Mouse (Mus musculus): ENCODE data around the gene Fndc3b. TPM values are rescaled to one million over a fixed set of nuclear protein-coding genes. Genes with fewer than 3 reads are reported as not detected.
"Not testable (repeated sequence)": the region's sequence is repeated elsewhere in the genome, so short reads cannot be mapped to it uniquely, and the experiment has no call there.

The Fndc3b gene
- polyA plus RNA-seq, 1 experiment from 2014 or later = 12.8 TPM

GRCm38 (mm10) chr3:27481738-27482137 is 229.4 kb downstream of the Fndc3b start:
- no peak for ATAC-seq (ENCODE audit: low FRiP score)
- 92% methylated on average over 5 of the region's 5 CpGs for WGBS
- H3K4me2 ChIP-seq (replicated peaks; ENCODE audit: low read depth, low read length) = no peak overlapping the region
- H3K27me3 ChIP-seq (ENCODE audit: control insufficient read depth, insufficient read depth, low read length) = no peaks in the 10 kb centered on the region
- H3K4me3 ChIP-seq (ENCODE audit: low read depth, low read length) = no peak overlapping the region
- no peaks in the 10 kb centered on the region for H3K9me3 ChIP-seq (ENCODE audit: control insufficient read depth, low read length)
- H3K27ac ChIP-seq (ENCODE audit: low read depth, low read length) = no peak overlapping the region
- no peak for DNase-seq (ENCODE audit: low spot score)
- H3K4me1 ChIP-seq (replicated peaks; ENCODE audit: control insufficient read depth, insufficient read depth, low read length) = no peaks in the 10 kb centered on the region
- no peak overlapping the region for H3K9ac ChIP-seq (ENCODE audit: low read depth, low read length)
- no peaks in the 10 kb centered on the region for H3K36me3 ChIP-seq (ENCODE audit: control insufficient read depth, insufficient read depth, low read length)

DNA sequence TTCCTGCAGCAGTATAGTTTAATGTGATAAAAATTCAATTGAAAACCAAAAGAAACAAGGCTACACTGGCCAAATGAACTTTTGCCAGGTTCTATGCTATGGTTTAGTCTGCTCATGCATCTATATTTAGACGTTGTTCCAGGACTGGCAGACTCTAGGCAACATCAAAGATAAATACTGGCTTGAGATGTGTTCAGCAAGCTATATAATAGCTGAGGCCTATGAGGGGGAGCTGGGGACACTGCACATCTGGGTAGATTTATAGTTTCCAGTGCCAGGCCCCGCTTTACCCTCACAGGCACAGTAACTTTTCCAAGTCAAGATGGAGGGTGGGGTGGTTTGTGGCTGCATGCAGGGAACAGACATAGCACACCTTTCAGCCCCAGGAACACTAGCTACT is 231.7 kb downstream of the Fndc3b start:
- H3K4me1 ChIP-seq (replicated peaks; ENCODE audit: control insufficient read depth, insufficient read depth, low read length) = no peaks in the 10 kb centered on the region
- WGBS = 95% methylated on average over 2 of the region's 2 CpGs
- no peak overlapping the region for H3K9ac ChIP-seq (ENCODE audit: low read depth, low read length)
- no peaks in the 10 kb centered on the region for H3K27me3 ChIP-seq (ENCODE audit: control insufficient read depth, insufficient read depth, low read length)
- H3K27ac ChIP-seq (ENCODE audit: low read depth, low read length) = no peak overlapping the region
- DNase-seq (ENCODE audit: low spot score) (no peak), ATAC-seq (ENCODE audit: low FRiP score) (no peak)
- no peaks in the 10 kb centered on the region for H3K36me3 ChIP-seq (ENCODE audit: control insufficient read depth, insufficient read depth, low read length)
- H3K9me3 ChIP-seq (ENCODE audit: control insufficient read depth, low read length) = no peaks in the 10 kb centered on the region
- no peak overlapping the region for H3K4me3 ChIP-seq (ENCODE audit: low read depth, low read length)
- H3K4me2 ChIP-seq (replicated peaks; ENCODE audit: low read depth, low read length) = no peak overlapping the region

GRCm38 (mm10) chr3:27478563-27479156 is 232.4 kb downstream of the Fndc3b start:
- DNase-seq (ENCODE audit: low spot score) (no peak), ATAC-seq (ENCODE audit: low FRiP score) (no peak)
- no peaks in the 10 kb centered on the region for H3K36me3 ChIP-seq (ENCODE audit: control insufficient read depth, insufficient read depth, low read length)
- no peaks in the 10 kb centered on the region for H3K27me3 ChIP-seq (ENCODE audit: control insufficient read depth, insufficient read depth, low read length)
- no peaks in the 10 kb centered on the region for H3K4me1 ChIP-seq (replicated peaks; ENCODE audit: control insufficient read depth, insufficient read depth, low read length)
- H3K4me3 ChIP-seq (ENCODE audit: low read depth, low read length) = no peak overlapping the region
- WGBS = 94% methylated on average over 16 of the region's 16 CpGs
- H3K27ac ChIP-seq (ENCODE audit: low read depth, low read length) = no peak overlapping the region
- no peak overlapping the region for H3K4me2 ChIP-seq (replicated peaks; ENCODE audit: low read depth, low read length)
- H3K9ac ChIP-seq (ENCODE audit: low read depth, low read length) = no peak overlapping the region
- no peaks in the 10 kb centered on the region for H3K9me3 ChIP-seq (ENCODE audit: control insufficient read depth, low read length)

DNA sequence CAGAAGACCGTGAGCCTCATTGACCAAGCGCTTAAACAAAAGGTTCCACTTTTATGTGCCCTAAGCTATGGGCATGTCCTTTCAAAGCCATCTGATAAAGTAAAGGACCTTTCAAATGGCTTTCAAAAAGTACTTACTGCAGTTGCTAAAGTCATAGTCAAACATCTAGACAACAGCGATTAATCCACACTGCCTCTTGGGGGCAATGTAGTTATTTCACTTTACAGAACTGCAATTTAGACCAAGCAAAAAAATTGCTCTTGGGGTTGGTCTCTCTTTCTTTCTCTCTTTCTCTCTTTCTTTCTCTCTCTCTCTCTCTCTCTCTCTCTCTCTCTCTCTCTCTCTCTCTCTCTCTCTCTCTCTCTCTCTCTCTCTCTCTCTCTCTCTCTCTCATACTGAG is 233.4 kb downstream of the Fndc3b start:
- not testable (repeated sequence) for ATAC-seq (ENCODE audit: low FRiP score); H3K4me2 ChIP-seq (replicated peaks; ENCODE audit: low read depth, low read length); H3K27me3 ChIP-seq (ENCODE audit: control insufficient read depth, insufficient read depth, low read length); H3K4me1 ChIP-seq (replicated peaks; ENCODE audit: control insufficient read depth, insufficient read depth, low read length); H3K9ac ChIP-seq (ENCODE audit: low read depth, low read length); H3K36me3 ChIP-seq (ENCODE audit: control insufficient read depth, insufficient read depth, low read length); H3K9me3 ChIP-seq (ENCODE audit: control insufficient read depth, low read length); DNase-seq (ENCODE audit: low spot score); H3K27ac ChIP-seq (ENCODE audit: low read depth, low read length); H3K4me3 ChIP-seq (ENCODE audit: low read depth, low read length)
- 95% methylated on average over 3 of the region's 3 CpGs for WGBS

GRCm38 (mm10) chr3:27475899-27476298 is 235.2 kb downstream of the Fndc3b start:
- Histone ChIP-seq H3K9ac (ENCODE audit: low read depth, low read length) (no peak overlapping the region), H3K4me3 (ENCODE audit: low read depth, low read length) (no peak overlapping the region), H3K4me2 (replicated peaks; ENCODE audit: low read depth, low read length) (no peak overlapping the region), H3K4me1 (replicated peaks; ENCODE audit: control insufficient read depth, insufficient read depth, low read length) (no peaks in the 10 kb centered on the region), H3K36me3 (ENCODE audit: control insufficient read depth, insufficient read depth, low read length) (no peaks in the 10 kb centered on the region), H3K9me3 (ENCODE audit: control insufficient read depth, low read length) (no peaks in the 10 kb centered on the region), H3K27me3 (ENCODE audit: control insufficient read depth, insufficient read depth, low read length) (no peaks in the 10 kb centered on the region), H3K27ac (ENCODE audit: low read depth, low read length) (no peak overlapping the region)
- WGBS = 72% methylated on average over 7 of the region's 7 CpGs
- ATAC-seq (ENCODE audit: low FRiP score) (no peak), DNase-seq (ENCODE audit: low spot score) (no peak)

- ATAC-seq (ENCODE audit: low FRiP score) (no peak), DNase-seq (ENCODE audit: low spot score) (no peak)
- no peak overlapping the region for H3K27ac ChIP-seq (ENCODE audit: low read depth, low read length)
- H3K9ac ChIP-seq (ENCODE audit: low read depth, low read length) = no peak overlapping the region
- 92% methylated on average over 14 of the region's 14 CpGs for WGBS
- no peaks in the 10 kb centered on the region for H3K27me3 ChIP-seq (ENCODE audit: control insufficient read depth, insufficient read depth, low read length)
- H3K4me1 ChIP-seq (replicated peaks; ENCODE audit: control insufficient read depth, insufficient read depth, low read length) = no peaks in the 10 kb centered on the region
- no peak overlapping the region for H3K4me2 ChIP-seq (replicated peaks; ENCODE audit: low read depth, low read length)
- H3K9me3 ChIP-seq (ENCODE audit: control insufficient read depth, low read length) = no peaks in the 10 kb centered on the region
- H3K4me3 ChIP-seq (ENCODE audit: low read depth, low read length) = no peak overlapping the region
- no peaks in the 10 kb centered on the region for H3K36me3 ChIP-seq (ENCODE audit: control insufficient read depth, insufficient read depth, low read length)
Observed at GRCm38 (mm10) chr3:27473801-27474599, 237.1 kb downstream of the Fndc3b start.

DNA sequence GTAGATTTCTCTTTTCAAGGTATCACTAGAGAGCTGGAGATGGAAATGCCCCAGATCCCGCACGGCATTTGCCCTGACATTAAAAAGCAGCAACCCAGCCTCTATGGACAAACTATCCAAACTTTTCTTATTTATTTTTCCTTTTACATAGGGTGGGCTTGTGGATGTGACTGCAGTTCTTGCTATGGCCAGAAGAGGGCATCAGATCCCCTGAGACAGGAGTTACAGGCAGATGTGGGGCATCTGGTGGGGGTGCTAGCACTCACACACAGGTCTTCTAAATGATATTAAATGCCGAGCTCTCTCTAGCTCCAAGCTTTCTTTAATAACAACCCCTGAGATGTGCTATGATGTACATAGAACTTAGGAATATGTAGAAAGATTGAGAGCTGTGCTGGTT is 238.3 kb downstream of the Fndc3b start:
- no peaks in the 10 kb centered on the region for H3K36me3 ChIP-seq (ENCODE audit: control insufficient read depth, insufficient read depth, low read length)
- no peak for ATAC-seq (ENCODE audit: low FRiP score)
- H3K9ac ChIP-seq (ENCODE audit: low read depth, low read length) = no peak overlapping the region
- 92% methylated on average over 3 of the region's 3 CpGs for WGBS
- H3K9me3 ChIP-seq (ENCODE audit: control insufficient read depth, low read length) = no peaks in the 10 kb centered on the region
- no peaks in the 10 kb centered on the region for H3K27me3 ChIP-seq (ENCODE audit: control insufficient read depth, insufficient read depth, low read length)
- H3K4me1 ChIP-seq (replicated peaks; ENCODE audit: control insufficient read depth, insufficient read depth, low read length) = no peaks in the 10 kb centered on the region
- H3K4me2 ChIP-seq (replicated peaks; ENCODE audit: low read depth, low read length) = no peak overlapping the region
- no peak overlapping the region for H3K27ac ChIP-seq (ENCODE audit: low read depth, low read length)
- DNase-seq (ENCODE audit: low spot score) = no peak
- no peak overlapping the region for H3K4me3 ChIP-seq (ENCODE audit: low read depth, low read length)

DNA sequence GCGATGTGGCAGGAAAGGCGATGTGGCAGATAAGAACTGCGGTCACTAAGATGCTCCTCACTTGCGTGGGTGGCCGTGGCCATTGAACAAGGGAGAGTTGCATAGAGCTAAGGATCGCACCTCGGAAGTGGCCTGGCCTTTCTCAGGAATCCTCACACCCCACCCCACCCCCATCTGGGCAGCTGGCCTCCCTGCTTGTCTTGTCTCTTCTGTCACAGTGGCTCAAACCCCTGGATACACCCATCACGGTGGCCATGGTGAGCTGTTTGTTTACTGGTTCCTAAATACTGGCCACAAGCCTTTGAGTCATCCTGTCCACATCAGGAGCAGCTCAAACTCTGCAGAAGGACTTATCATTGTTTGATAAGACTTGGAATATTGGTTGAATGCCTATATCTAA is 240.3 kb downstream of the Fndc3b start:
- ATAC-seq (ENCODE audit: low FRiP score) = no peak
- Histone ChIP-seq H3K36me3 (ENCODE audit: control insufficient read depth, insufficient read depth, low read length) (no peaks in the 10 kb centered on the region), H3K4me2 (replicated peaks; ENCODE audit: low read depth, low read length) (no peak overlapping the region), H3K9ac (ENCODE audit: low read depth, low read length) (no peak overlapping the region), H3K27ac (ENCODE audit: low read depth, low read length) (no peak overlapping the region), H3K4me1 (replicated peaks; ENCODE audit: control insufficient read depth, insufficient read depth, low read length) (no peaks in the 10 kb centered on the region), H3K9me3 (ENCODE audit: control insufficient read depth, low read length) (no peaks in the 10 kb centered on the region), H3K4me3 (ENCODE audit: low read depth, low read length) (no peak overlapping the region), H3K27me3 (ENCODE audit: control insufficient read depth, insufficient read depth, low read length) (no peaks in the 10 kb centered on the region)
- 85% methylated on average over 8 of the region's 8 CpGs for WGBS
- DNase-seq (ENCODE audit: low spot score) = no peak

GRCm38 (mm10) chr3:27469971-27470370 is 241.1 kb downstream of the Fndc3b start:
- Histone ChIP-seq H3K4me3 (ENCODE audit: low read depth, low read length) (no peak overlapping the region), H3K4me2 (replicated peaks; ENCODE audit: low read depth, low read length) (no peak overlapping the region), H3K9me3 (ENCODE audit: control insufficient read depth, low read length) (no peaks in the 10 kb centered on the region), H3K9ac (ENCODE audit: low read depth, low read length) (no peak overlapping the region), H3K27me3 (ENCODE audit: control insufficient read depth, insufficient read depth, low read length) (no peaks in the 10 kb centered on the region), H3K36me3 (ENCODE audit: control insufficient read depth, insufficient read depth, low read length) (no peaks in the 10 kb centered on the region), H3K27ac (ENCODE audit: low read depth, low read length) (no peak overlapping the region), H3K4me1 (replicated peaks; ENCODE audit: control insufficient read depth, insufficient read depth, low read length) (no peaks in the 10 kb centered on the region)
- no peak for ATAC-seq (ENCODE audit: low FRiP score)
- 88% methylated on average over 8 of the region's 8 CpGs for WGBS
- no peak for DNase-seq (ENCODE audit: low spot score)

Data from hindbrain, embryonic 11.5 days (tissue).